Mouse (Mus musculus) CD8-positive naive resting alpha-beta T cell, adult 2 months (primary cell): Measurements from ENCODE around the gene Tada2b.

Source experiments
- DNase-seq, 2 experiments: peaks; one replicate each; pipeline ENCODE4 v3.0.0; 2022; ENCODE audit warnings: low read depth in 2 of 2, low spot score in 2 of 2

Tada2b gene

GRCm38 (mm10) chr5:36446166-36446890, 37.8 kb downstream of the Tada2b start:
- DNase-seq, result no peak

GRCm38 (mm10) chr5:36445028-36445427, 39.1 kb downstream of the Tada2b start:
- DNase-seq, result no peak

- DNase-seq, result no peak
Observed at GRCm38 (mm10) chr5:36444611-36445010, 39.5 kb downstream of the Tada2b start.

- DNase-seq, result no peak
Observed at GRCm38 (mm10) chr5:36440741-36441140, 43.3 kb downstream of the Tada2b start.

GRCm38 (mm10) chr5:36436858-36437257, 47.2 kb downstream of the Tada2b start:
- no peak for DNase-seq

- no peak for DNase-seq
Observed at GRCm38 (mm10) chr5:36434398-36434967, 49.6 kb downstream of the Tada2b start.

GRCm38 (mm10) chr5:36431711-36432110, 52.4 kb downstream of the Tada2b start:
- no peak for DNase-seq

- no peak for DNase-seq
Observed at GRCm38 (mm10) chr5:36429551-36429950, 54.5 kb downstream of the Tada2b start.

GRCm38 (mm10) chr5:36427831-36428230, 56.3 kb downstream of the Tada2b start:
- DNase-seq, result no peak

- no peak for DNase-seq
Observed at GRCm38 (mm10) chr5:36426404-36426803, 57.7 kb downstream of the Tada2b start.

- no peak for DNase-seq
Observed at GRCm38 (mm10) chr5:36424676-36425075, 59.4 kb downstream of the Tada2b start.
